Mouse (Mus musculus) MEL (cell line): ENCODE measurements at regions not wholly inside any gene's neighbourhood (a gene's known extent, or its start where the extent isn't known, plus 50 kb on each side); places are given as distances from the start of the nearest gene placed in this dataset.

ENCODE experiments used
- DNase-seq: peaks from one replicate; pipeline ENCODE4 v3.0.0; 2011; ENCODE audit warnings: low read depth, low spot score
- H3K27ac ChIP-seq: 2 replicates; pipeline ENCODE4 v1.5.1; 2012; ENCODE audit warnings: low read depth, mild to moderate bottlenecking, control low read depth, low read length, moderate library complexity; ENCODE audit not compliant: control insufficient read depth
- H3K27me3 ChIP-seq, 2 experiments: fragments of 150-350 bp in 1 of 2; sonication (generic) in 1 of 2; 2 replicates each; pipeline ENCODE4 v1.6.1; 2012; ENCODE audit warnings: low read length in 2 of 2, mild to moderate bottlenecking in 2 of 2, improper control_type of control experiment in 1 of 2, moderate library complexity in 1 of 2; ENCODE audit not compliant: insufficient read depth in 2 of 2, control insufficient read depth in 1 of 2
- H3K36me3 ChIP-seq, 2 experiments: 2 replicates each; pipeline ENCODE4 v1.6.1; 2012 to 2014; ENCODE audit warnings: low read length in 2 of 2, improper control_type of control experiment in 1 of 2, inconsistent platforms in 1 of 2, mild to moderate bottlenecking in 1 of 2; ENCODE audit not compliant: insufficient read depth in 2 of 2, control insufficient read depth in 1 of 2
- H3K4me1 ChIP-seq, 2 experiments: fragments of 150-350 bp in 1 of 2; sonication (generic) in 1 of 2; 2 replicates each; pipeline ENCODE4 v1.6.1; 2012; ENCODE audit warnings: low read length in 2 of 2, improper control_type of control experiment in 1 of 2, mild to moderate bottlenecking in 1 of 2; ENCODE audit not compliant: insufficient read depth in 2 of 2, control insufficient read depth in 1 of 2
- H3K4me3 ChIP-seq, 2 experiments: fragments of 150-350 bp in 1 of 2; sonication (generic) in 1 of 2; 2 replicates each; pipeline ENCODE4 v1.5.1; 2012; ENCODE audit warnings: low read depth in 2 of 2, low read length in 2 of 2, mild to moderate bottlenecking in 2 of 2, moderate library complexity in 2 of 2, control low read depth in 1 of 2, improper control_type of control experiment in 1 of 2; ENCODE audit not compliant: control insufficient read depth in 1 of 2, insufficient read depth in 1 of 2
- H3K79me2 ChIP-seq: 2 replicates; pipeline ENCODE4 v1.6.1; 2012; ENCODE audit warnings: mild to moderate bottlenecking, low read length, moderate library complexity; ENCODE audit not compliant: control insufficient read depth, poor library complexity, insufficient read depth
- H3K9ac ChIP-seq: 2 replicates; pipeline ENCODE4 v1.6.1; 2012; ENCODE audit warnings: low read depth, mild to moderate bottlenecking, control low read depth, low read length, moderate library complexity; ENCODE audit not compliant: control insufficient read depth, poor library complexity, severe bottlenecking
- H3K9me3 ChIP-seq: fragments of 150-350 bp; sonication (generic); replicated peaks from 2 replicates; pipeline ENCODE4 v1.6.1; 2012; ENCODE audit warnings: mild to moderate bottlenecking, low read length, improper control_type of control experiment, moderate library complexity; ENCODE audit not compliant: insufficient read depth
- CHD1 ChIP-seq: IDR thresholded peaks from 2 replicates; pipeline ENCODE4 v1.6.1; 2012; ENCODE audit warnings: low read depth, mild to moderate bottlenecking, inconsistent platforms, low read length, improper control_type of control experiment
- CTCF ChIP-seq, 3 experiments: IDR thresholded peaks in 2 of 3; conservative IDR thresholded peaks in 1 of 3; 2 replicates each; pipeline ENCODE4 v1.5.1; 2011 to 2012; ENCODE audit warnings: low read length in 3 of 3, low read depth in 2 of 3, mild to moderate bottlenecking in 2 of 3, improper control_type of control experiment in 1 of 3, inconsistent platforms in 1 of 3, mixed read lengths in 1 of 3, moderate library complexity in 1 of 3; ENCODE audit not compliant: control insufficient read depth in 1 of 3, insufficient read depth in 1 of 3, poor library complexity in 1 of 3, severe bottlenecking in 1 of 3
- E2F4 ChIP-seq: IDR thresholded peaks from 2 replicates; pipeline ENCODE4 v1.6.1; 2011; ENCODE audit warnings: low read depth, low read length, improper control_type of control experiment, borderline replicate concordance
- ELF1 ChIP-seq: IDR thresholded peaks from 2 replicates; pipeline ENCODE4 v1.6.1; 2014; ENCODE audit warnings: low read depth, mild to moderate bottlenecking, inconsistent platforms, low read length, improper control_type of control experiment, moderate library complexity
- EP300 ChIP-seq, 2 experiments: IDR thresholded peaks; 2 replicates each; pipeline ENCODE4 v1.6.1; 2011; ENCODE audit warnings: improper control_type of control experiment in 2 of 2, low read length in 2 of 2, low read depth in 1 of 2, mild to moderate bottlenecking in 1 of 2
- ETS1 ChIP-seq: IDR thresholded peaks from 2 replicates; pipeline ENCODE4 v1.6.1; 2012; ENCODE audit warnings: low read depth, mild to moderate bottlenecking, inconsistent platforms, low read length, improper control_type of control experiment, moderate library complexity
- MAZ ChIP-seq: IDR thresholded peaks from 2 replicates; pipeline ENCODE4 v1.6.1; 2012; ENCODE audit warnings: low read depth, mild to moderate bottlenecking, inconsistent platforms, low read length, improper control_type of control experiment
- MXI1 ChIP-seq: IDR thresholded peaks from 2 replicates; pipeline ENCODE4 v1.6.1; 2011; ENCODE audit warnings: mild to moderate bottlenecking, low read depth, low read length, improper control_type of control experiment
- MYC ChIP-seq: IDR thresholded peaks from 2 replicates; pipeline ENCODE4 v1.6.1; 2011; ENCODE audit warnings: low read depth, mild to moderate bottlenecking, low read length, improper control_type of control experiment, moderate library complexity
- NELFE ChIP-seq: IDR thresholded peaks from 2 replicates; pipeline ENCODE4 v1.6.1; 2011; ENCODE audit warnings: low read depth, low read length, improper control_type of control experiment
- POLR2AphosphoS2 ChIP-seq: IDR thresholded peaks from 2 replicates; pipeline ENCODE4 v1.6.1; 2011; ENCODE audit warnings: low read length, improper control_type of control experiment
- RAD21 ChIP-seq: IDR thresholded peaks from 2 replicates; pipeline ENCODE4 v1.6.1; 2011; ENCODE audit warnings: mild to moderate bottlenecking, low read depth, low read length, improper control_type of control experiment
- SIN3A ChIP-seq: IDR thresholded peaks from 2 replicates; pipeline ENCODE4 v1.6.1; 2012; ENCODE audit warnings: low read length, improper control_type of control experiment, inconsistent platforms
- SMC3 ChIP-seq: IDR thresholded peaks from 2 replicates; pipeline ENCODE4 v1.6.1; 2011; ENCODE audit warnings: low read depth, low read length, improper control_type of control experiment
- TBP ChIP-seq: IDR thresholded peaks from 2 replicates; pipeline ENCODE4 v1.8.0; 2011; ENCODE audit warnings: low read depth, low read length, improper control_type of control experiment
- TCF12 ChIP-seq: IDR thresholded peaks from 2 replicates; pipeline ENCODE4 v1.6.1; 2014; ENCODE audit warnings: low read depth, mild to moderate bottlenecking, inconsistent platforms, low read length, improper control_type of control experiment, moderate library complexity
- USF1 ChIP-seq: IDR thresholded peaks from 2 replicates; pipeline ENCODE4 v1.6.1; 2014; ENCODE audit warnings: low read depth, mild to moderate bottlenecking, inconsistent platforms, low read length, improper control_type of control experiment, moderate library complexity
- USF2 ChIP-seq, 2 experiments: IDR thresholded peaks; 2 replicates each; pipeline ENCODE4 v1.6.1; 2011 to 2012; ENCODE audit warnings: improper control_type of control experiment in 2 of 2, low read length in 2 of 2, borderline replicate concordance in 1 of 2, inconsistent platforms in 1 of 2, low read depth in 1 of 2, mild to moderate bottlenecking in 1 of 2; ENCODE audit not compliant: insufficient read depth in 1 of 2
- ZC3H11A ChIP-seq: IDR thresholded peaks from 2 replicates; pipeline ENCODE4 v1.6.1; 2012; ENCODE audit warnings: low read depth, mild to moderate bottlenecking, inconsistent platforms, low read length, improper control_type of control experiment
- ZKSCAN1 ChIP-seq: IDR thresholded peaks from 2 replicates; pipeline ENCODE4 v1.6.1; 2012; ENCODE audit warnings: low read depth, mild to moderate bottlenecking, inconsistent platforms, low read length, improper control_type of control experiment, moderate library complexity
- ZMIZ1 ChIP-seq: IDR thresholded peaks from 2 replicates; pipeline ENCODE4 v1.6.1; 2012; ENCODE audit warnings: low read depth, mild to moderate bottlenecking, inconsistent platforms, low read length, improper control_type of control experiment, moderate library complexity

DNA sequence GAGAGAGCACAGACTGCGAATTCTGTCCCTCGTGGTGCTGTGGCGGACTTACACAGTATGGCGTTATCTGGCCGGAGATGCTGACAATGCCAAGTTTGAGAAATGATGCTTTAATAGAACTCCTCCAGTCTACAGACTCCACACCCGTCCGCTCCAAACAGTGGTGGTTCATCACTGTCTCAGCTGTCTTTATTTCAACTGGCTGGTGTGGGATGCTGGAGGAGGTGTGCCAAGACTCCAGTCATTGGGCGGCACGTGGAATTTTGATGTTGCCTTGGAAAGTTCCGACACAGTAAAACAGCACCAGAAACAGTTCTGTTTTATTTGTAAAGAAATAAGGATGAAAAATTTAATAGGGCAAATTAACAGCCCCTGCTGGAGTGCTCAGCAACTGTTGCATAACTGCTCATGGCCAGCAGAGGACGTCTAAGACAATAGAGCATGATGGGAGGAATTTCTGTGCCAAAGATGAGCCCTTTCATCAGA, 141.8 kb upstream of the 1700025G04Rik start:
- DNase-seq, result peak; percentile 6
- Histone ChIP-seq H3K79me2 (no peaks in the 10 kb centered on the region), H3K27me3 (no peaks in the 10 kb centered on the region; a peak in 1 of 4 replicates), H3K4me1 (no peaks in the 10 kb centered on the region), H3K27ac (no peak overlapping the region), H3K9me3 (no peaks in the 10 kb centered on the region), H3K9ac (no peak overlapping the region), H3K36me3 (no peaks in the 10 kb centered on the region), H3K4me3 (no peak overlapping the region)
- peak; percentile 51 for TF ChIP-seq SMC3
- peak; percentile 31 to 68 (median 55) for TF ChIP-seq CTCF (IDR thresholded peaks at IDR 0.05 in 2 of 3, conservative IDR thresholded peaks at IDR 0.05 in 1 of 3; ENCODE audit: control insufficient read depth in 1 of 3, insufficient read depth in 1 of 3, low read depth in 2 of 3, low read length in 3 of 3, poor library complexity in 1 of 3, severe bottlenecking in 1 of 3)
- peak; percentile 27 for TF ChIP-seq RAD21
- no peak for TF ChIP-seq TCF12
- TF ChIP-seq USF2 (IDR thresholded peaks at IDR 0.05; ENCODE audit: borderline replicate concordance in 1 of 2, insufficient read depth in 1 of 2, low read depth in 1 of 2, low read length in 2 of 2), result no peak
- no peak for TF ChIP-seq ETS1

DNA sequence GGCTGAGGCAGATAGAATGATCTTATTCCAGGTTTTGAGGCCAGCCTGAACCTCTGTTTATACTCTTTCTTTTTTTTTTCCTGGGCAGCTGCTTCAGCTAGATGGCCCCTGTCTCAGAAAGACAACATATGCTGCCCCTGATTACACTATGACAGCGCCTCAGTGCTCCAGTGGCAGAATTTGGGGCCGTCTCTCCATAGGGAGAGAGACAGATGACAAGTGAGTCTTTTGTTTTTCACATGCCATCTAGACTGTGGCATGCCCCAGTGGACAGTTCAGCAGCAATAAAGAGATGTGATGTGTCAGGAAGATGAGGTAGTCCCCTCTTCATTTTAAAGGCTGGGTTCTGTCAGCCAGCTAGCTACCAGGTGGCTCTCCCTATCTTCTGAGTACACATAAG, 139.8 kb upstream of the 1700025G04Rik start:
- no peaks in the 10 kb centered on the region; a peak in 1 of 4 replicates for H3K27me3 ChIP-seq
- H3K27ac ChIP-seq, result no peak overlapping the region
- no peaks in the 10 kb centered on the region for H3K9me3 ChIP-seq
- no peaks in the 10 kb centered on the region for H3K36me3 ChIP-seq
- H3K79me2 ChIP-seq, result no peaks in the 10 kb centered on the region
- no peak for DNase-seq
- no peaks in the 10 kb centered on the region for H3K4me1 ChIP-seq
- H3K4me3 ChIP-seq, result no peak overlapping the region
- no peak overlapping the region for H3K9ac ChIP-seq
- TF ChIP-seq ELF1 (no peak), MYC (no peak), CHD1 (no peak), ETS1 (no peak), EP300 (IDR thresholded peaks at IDR 0.05; ENCODE audit: low read depth in 1 of 2, low read length in 2 of 2) (no peak), ZC3H11A (no peak), SIN3A (no peak), TCF12 (no peak), SMC3 (no peak), E2F4 (no peak), USF2 (IDR thresholded peaks at IDR 0.05; ENCODE audit: borderline replicate concordance in 1 of 2, insufficient read depth in 1 of 2, low read depth in 1 of 2, low read length in 2 of 2) (no peak), MAZ (no peak), POLR2AphosphoS2 (no peak), ZKSCAN1 (no peak), ZMIZ1 (no peak), MXI1 (no peak), USF1 (no peak), NELFE (no peak), TBP (no peak)
